Mouse (Mus musculus) gastrocnemius, postnatal 25 days (tissue): ENCODE results near the gene Chrna1. TPM values are rescaled to one million over a fixed set of nuclear protein-coding genes. Genes with fewer than 3 reads are reported as not detected.

Experiments used
- DNase-seq: peaks from one replicate; pipeline ENCODE4 v3.0.0; 2022
- total RNA-seq, 2 experiments: library from RNA; stranded (reverse); gene quantifications; 1 replicate in 1 of 2; 2 replicates in 1 of 2; pipeline ENCODE4 v1.2.3; 2021

The Chrna1 gene
- total RNA-seq, 2 experiments from 2014 or later: 7.6 to 9.0 TPM

- DNase-seq: no peak
Measured at GRCm38 (mm10) chr2:73518966-73519365, 61.2 kb downstream of the Chrna1 start.

- DNase-seq: no peak
Measured at GRCm38 (mm10) chr2:73518311-73518710, 61.8 kb downstream of the Chrna1 start.

GRCm38 (mm10) chr2:73514178-73514577 is 66.0 kb downstream of the Chrna1 start:
- DNase-seq: no peak

Other genes with a start within 250 kb of the Chrna1 start
- 10 to 100 TPM; 10.0 to 12.1 TPM for gene Gpr155, start 193.8 kb downstream of the Chrna1 start, total RNA-seq
- 10 to 100 TPM; 11.2 to 11.5 TPM for gene Wipf1, start 50.6 kb downstream of the Chrna1 start, total RNA-seq
- gene Chn1, start 195.0 kb upstream of the Chrna1 start, total RNA-seq: 1 to 10 TPM; 3.5 to 5.7 TPM